Mouse (Mus musculus): Measurements from ENCODE around the gene Tbx21.

The Tbx21 gene

DNA sequence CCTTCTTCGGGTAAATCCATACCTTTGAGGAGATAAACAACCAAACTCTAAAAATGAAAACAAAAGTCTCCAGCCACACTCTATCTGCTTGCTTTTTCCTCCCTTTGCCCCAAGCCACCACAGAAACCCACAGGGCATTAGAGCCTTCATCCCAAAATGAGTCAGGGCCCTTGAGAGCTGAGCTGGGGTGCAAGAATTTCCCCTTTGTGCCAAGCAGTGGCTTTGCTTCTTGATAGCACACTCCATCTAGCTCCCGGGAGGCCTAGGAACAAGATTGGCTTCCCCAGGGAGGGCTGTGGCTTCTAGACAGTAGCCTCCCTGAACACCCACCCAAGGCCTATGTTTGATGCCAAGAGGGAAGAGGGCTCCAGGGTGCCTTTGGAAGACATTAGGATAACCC is 16.6 kb upstream of the Tbx21 start:
- DNase-seq (ENCODE audit: low spot score), result no peak

DNA sequence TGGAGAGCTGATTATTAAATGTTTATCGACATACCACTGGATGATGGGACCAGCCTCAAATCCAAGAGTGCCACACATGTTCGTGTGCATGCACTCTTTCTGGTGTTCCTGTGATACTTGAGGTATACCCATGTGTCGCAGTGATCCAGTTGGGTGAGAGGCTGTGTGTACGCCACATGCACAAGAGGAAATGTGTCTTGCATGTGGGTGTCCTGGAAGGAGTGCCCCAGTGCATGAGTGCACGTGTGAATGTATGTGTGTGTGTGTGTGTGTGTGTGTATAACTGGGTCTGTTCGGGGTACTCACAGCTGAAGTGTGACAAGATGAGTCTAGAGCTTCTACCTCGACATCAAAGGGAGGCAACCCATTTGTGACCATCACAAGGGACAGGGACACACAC is 15.2 kb upstream of the Tbx21 start:
- no peak for DNase-seq (ENCODE audit: low spot score)

DNA sequence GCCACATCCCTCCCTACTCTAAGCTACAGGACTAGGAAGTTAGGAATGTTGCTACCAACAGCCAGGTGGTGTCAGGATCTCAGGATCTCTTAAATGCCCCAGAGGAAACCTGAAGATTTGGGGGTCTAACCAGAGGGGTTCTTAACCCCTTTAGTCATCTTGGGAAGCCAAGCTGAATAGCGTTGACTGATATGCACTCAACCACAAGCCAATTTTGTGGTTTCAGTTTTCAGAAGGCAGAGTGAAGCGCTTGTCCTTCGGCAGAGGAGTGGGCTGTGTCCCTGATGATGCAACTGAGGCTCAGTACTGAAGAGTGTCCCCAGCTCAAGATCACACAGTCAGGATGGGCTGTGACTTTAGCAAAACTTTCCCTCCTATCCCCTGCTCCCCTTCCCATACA is 13.8 kb upstream of the Tbx21 start:
- DNase-seq (ENCODE audit: low spot score), result no peak

DNA sequence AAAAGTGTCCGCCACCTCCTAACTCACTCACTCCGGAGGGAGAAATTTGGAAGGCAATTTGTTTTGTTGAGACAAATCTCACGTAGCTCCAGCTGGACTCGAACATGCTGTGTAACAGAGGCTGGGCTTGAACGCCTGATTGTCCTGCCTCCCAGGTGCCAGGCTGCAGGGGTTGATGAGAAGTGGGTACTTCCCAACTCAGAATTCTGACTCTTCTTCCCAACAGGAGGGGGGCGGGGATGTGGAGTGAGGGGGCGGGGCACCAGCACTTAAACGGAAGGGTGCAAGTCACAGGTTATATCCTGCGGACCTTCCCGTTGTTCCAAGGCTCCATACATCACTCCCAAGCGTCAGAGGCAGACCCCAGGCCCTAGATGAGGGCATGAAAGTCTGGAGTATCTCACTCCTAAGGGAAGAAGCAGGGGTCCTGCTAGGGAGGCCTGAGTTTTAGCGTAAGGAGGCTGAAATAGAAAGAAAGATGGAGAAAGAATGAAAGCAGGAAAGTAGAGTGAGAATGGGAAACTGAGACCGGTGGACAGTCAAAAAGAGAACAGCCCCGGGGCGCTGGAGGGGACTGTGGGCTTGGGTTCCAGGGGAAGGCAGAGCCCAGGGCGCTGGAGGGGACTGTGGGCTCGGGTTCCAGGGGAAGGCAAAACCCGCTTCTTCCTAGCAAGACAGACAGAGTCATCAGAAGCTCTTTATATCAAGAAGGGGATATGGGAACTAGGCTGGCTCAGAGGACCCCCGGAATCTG is 12.5 kb upstream of the Tbx21 start:
- DNase-seq (ENCODE audit: low spot score), result no peak

DNA sequence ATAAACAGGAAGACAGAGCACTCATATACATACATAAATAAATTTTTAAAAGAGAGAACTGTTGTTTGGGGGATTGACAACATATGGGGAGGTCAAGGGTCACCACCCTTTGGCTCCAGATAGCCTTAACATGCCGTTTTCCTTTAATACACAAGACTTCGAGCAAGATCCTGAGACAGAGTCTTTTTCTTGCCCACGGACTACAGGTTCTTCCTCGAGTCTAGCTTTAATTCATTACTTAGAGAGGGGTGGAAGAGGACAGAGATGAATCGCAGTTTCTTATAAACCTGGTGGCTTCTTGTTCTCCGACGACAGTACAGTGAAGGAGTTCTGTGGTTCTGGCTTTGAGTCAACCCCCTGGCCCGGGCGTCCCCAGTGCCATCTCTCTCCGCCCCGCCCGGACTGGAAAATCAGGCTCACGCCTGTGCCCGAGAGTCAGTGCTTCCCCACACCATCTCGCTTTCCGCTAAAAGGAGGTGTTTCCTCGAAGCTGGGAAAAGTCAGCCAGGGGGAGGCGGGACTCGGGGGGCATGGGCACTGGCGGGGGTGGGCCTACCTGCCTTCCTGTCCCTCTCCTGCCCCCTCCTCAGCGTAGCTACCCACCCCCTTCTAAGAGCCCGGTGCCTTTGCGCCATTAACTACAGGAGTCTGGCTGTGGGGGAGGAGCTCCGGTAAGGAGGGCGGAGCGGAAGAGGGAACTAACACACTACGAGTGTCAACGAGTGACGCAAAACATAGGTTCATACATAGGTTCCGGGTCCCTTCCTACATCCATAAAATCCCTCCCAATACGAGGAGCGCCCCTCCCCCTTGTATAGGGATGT is 11.7 kb upstream of the Tbx21 start:
- DNase-seq (ENCODE audit: low spot score), result peak; percentile 53

DNA sequence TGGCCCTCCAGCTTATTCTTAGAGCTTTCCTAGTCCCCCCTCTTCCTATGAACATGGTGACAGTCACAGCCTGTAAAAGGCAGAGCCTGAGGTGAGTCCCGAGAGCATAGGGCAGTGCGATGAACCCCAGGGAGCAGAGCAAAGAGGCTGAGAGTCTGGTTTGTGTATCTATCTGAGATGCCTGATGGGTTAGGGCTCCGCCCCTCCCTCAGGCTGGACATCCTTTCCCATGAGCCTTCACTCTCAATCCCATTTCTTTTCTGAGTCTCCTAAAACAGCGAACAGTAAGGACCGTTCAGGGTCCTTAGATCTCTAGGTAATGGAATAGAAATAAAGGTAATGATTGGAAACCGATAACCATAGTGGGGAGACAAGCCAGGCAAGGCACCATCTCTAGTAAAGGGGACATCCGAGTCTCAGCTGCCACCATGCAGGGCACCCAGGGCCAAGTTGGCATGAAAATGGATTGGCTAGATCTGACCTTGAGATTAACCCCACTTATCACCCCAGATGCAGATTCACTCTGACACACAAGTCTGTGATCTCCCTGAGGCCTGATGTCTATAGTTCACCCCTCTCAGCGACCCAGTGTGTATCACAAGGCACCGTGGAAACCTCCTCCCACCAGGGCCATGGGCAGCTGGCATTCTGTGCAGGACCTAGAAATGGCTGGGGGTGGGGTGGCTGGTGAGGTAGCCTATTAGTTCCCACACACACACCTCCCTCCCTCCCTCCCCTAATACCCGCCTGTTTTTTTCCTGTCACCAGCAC is 9.3 kb upstream of the Tbx21 start:
- no peak for DNase-seq (ENCODE audit: low spot score)

DNA sequence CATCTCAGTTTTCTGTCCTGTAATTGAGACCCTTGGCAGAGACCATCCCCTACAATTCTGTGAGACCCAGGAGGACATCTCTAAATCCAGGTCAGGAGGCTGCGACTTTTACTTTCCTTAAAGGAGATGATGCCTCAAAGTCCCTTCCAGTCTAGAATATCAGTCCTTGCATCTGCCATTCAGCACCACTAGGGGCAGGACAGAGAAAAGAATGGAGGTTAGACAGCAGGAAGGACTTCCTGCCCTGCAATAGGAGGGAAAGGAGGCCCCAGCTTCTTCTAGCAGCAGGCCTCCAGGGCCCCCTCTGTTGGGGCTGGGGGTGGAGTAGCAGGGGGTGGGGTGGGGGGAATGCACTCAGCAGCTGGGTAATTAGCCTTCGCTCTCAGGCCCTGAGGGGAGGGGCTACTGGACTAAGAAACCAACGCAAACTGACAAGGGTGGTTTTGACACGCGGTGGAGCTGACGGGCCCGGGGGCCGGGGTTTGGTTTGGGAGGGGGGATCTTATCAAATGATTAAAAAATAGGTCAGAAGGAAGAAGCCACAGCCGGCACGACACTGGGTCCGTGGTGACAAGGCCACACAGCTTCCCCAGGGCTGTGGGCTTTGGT is 8.3 kb upstream of the Tbx21 start:
- no peak for DNase-seq (ENCODE audit: low spot score)

DNA sequence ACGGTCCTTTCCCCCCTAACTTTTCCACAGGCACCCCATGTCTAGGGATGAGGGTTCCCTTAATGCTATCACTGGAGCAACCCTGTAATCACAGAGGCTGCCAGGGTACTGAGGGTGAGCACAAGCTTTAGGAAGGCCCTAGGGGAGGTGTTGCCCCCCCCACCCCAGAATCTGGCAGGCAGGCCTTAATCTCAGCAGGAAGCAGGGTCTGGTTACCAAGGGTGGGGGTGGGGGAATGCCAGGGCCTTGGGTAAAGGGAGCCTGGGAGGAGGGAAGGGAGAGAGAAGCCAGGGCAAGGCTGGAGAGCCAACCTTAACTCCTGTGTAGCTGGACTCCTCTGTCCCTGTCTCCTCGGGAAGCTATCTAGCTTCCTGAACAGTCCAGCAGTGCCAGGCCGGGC is 5.5 kb upstream of the Tbx21 start:
- no peak for DNase-seq (ENCODE audit: low spot score)

DNA sequence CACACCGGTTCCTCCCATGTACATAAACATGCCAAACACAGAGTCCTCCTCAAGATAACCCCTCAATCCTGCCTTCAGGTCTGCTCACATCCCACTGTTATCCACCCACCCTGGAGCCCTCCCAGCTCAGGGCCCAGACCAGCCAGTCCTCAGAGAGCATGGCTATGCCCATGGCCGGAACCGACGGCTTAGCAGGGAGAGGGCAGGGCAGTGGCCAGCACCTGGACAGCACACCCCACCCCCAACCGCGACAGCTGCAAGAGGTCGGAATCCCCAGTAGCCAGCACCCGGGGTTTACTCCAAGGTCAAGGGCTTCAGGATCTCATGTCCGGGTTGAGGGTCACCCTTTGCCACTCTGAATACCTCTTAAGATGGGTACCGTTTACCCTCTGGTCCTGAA is 5.1 kb upstream of the Tbx21 start:
- DNase-seq (ENCODE audit: low spot score), result no peak

DNA sequence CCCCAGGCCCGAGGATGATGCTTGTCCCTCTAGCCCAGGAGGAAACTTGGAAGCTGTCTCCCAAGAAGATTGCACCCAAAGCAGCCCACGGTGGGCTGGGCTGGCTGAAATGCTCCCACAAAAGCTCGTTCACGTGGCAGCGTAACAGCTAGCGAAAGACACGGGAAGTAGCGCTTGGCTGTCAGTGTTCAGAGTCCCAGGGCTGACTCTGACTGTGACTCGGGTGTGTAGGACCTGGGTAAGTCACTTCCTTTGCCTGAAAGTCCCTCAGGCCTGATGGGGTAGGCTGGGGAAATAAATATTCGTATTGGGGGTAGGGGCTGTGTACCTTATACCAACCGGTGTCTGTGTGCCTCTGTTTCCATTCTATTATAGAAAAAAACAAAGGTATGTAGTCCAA is 666 bp upstream of the Tbx21 start:
- no peak for DNase-seq (ENCODE audit: low spot score)

DNA sequence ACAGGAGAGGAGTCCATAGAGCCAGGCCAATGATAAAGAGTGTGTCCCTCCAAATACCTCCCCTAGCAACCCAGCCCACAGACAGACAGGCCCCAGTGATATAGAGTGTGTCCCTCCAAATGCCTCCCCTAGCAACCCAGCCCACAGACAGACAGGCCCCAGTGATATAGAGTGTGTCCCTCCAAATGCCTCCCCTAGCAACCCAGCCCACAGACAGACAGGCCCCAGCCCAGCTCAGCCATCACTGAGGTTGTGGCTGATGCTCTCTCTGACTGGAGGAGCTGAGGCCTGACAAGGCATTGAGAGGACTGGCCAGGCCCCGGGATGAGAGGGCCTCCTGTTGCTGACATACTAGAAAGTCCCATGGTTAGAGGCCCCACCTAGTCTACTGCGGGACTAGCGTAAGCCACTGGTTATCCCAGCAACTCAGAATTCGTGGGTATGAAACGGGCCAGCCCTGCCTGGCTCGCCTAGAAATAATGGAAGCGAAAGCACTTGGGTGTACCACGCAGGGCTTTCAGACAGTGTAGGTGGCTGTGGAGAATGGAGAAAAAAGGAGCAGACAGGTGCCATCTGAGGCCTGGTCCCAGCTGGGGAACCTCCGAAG is 2.5 kb downstream of the Tbx21 start:
- no peak for DNase-seq (ENCODE audit: low spot score)

DNA sequence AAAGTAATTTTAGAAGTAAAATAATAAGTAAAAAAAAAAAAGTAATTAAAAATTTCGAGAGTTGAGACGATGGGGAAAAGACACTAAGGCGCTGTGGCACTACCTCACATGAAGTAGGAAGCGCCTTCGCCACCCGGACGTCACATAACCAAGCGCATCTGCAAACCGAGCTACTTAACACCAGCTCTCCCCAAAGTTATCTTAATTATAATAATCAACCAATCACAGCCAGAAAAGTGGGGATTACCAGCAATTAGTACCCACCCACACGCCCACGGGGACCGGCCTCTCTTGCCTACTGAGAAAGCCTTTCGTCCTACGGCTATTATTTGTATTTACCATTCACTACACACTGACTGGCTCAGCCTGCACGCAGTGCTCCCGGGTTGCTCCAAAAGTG is 6.2 kb downstream of the Tbx21 start:
- no peak for DNase-seq (ENCODE audit: low spot score)

DNA sequence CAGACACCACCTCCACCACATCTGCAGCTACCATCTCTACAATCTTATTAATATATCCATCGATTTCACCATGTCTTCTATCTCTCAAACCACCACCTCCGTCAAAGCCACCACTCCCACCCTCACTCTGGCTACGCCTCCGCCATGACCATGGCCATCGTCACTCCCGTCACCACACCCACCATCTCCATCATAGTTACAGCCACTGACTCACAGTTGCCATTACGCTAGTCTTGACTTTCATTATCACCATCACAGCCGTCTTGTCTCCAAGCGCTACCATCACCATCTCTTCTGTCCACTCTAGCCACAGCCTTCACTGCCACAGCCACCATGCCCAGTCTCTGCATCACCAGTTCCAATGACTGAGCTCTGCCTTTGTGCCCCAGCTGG is 11.0 kb downstream of the Tbx21 start:
- DNase-seq (ENCODE audit: low spot score), result no peak

DNA sequence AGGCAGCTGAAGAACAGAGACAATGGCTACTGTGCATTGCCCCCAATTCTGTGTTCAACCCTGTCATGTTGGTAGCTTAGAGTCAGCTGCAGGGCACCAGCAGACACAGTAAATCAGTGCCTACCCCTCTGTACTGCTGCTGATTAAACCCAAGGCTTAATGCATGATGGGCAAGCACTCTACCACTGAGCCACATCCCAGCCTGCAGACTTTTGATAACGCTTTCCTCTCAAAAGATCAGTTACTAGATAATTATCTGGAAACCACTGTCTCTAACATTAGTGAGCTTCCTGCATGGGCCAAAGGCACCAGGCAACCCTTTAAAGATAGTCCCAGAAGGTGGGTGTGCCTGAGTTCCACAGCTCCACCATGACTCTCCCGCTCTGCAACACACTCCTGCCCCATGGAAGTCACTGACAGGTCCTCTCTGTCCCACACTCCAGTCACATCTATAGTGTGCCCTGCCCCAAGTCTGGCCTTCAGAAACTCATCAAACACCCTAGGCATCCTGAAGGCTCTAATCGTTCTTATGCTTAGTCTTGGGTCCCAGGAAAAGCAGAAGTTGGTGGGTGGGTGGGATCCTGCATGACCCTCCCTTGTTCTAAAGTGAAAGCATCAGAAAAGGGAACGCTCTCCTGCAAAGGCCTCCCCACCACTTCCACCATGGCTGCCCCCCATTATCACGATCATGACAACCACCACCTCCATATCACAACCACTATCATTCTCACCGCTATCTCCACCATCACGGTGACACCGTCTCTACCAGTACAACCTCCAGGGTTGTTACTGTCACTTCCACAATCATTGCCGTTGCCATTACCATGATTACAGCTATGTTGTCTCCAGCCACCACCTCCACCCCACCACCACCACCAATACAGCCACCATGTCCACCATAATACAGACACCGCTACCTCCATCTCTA is 11.7 kb downstream of the Tbx21 start:
- DNase-seq (ENCODE audit: low spot score), result no peak

DNA sequence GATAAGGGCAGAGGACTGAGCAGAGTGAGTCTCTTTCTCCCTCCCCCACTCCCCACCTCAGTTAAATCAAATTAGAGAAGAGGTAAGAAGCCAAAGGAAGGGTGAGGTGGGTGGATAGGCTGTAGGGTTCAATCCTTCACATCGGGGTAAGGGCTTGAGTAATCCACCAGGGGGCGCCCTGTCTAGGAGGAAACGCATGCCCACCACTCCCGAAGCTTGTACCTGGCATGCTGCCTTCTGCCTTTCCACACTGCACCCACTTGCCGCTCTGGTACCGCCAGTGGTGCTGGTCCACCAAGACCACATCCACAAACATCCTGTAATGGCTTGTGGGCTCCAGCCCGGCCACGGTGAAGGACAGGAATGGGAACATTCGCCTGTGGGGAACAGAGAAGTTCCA is 13.4 kb downstream of the Tbx21 start:
- DNase-seq (ENCODE audit: low spot score), result peak; percentile 25

DNA sequence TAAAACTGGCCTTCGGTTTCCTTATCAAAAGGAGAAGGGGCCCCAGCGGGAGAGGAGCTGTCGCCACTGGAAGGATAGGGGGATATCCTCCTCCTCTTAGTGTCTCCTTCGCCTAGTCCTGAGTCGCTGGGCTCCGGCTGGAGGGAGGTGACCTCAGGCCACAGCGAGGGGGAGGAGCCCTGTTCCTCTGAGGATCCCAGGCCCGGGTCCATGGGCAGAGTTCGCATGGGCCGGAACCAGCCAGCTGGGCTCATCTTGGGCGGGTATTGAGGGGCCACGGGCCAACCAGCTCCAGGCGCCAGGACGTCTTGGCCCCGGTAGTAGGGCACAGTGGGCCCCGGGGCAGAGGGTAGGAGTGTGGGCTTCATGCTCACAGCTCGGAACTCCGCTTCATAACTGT is 16.3 kb downstream of the Tbx21 start:
- DNase-seq (ENCODE audit: low spot score), result no peak

DNA sequence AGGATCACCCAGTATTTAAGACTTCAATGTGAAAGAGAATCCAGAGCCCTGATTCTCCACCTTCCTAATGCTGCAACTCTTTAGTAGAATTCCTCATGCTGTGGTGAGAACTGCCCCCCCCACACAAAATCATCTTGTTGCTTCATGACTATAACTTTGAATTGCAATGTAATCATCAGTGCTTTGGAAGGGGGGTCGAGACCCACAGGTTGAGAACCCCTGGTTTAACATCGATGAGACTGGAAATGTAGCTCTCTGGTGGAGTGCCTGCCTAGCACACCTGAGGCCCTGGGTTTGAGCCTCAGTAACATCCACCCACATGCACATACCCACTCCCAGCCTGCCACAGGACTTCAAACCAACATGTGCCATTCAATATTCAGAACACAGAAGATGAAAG is 20.5 kb downstream of the Tbx21 start:
- no peak for DNase-seq (ENCODE audit: low spot score)

DNA sequence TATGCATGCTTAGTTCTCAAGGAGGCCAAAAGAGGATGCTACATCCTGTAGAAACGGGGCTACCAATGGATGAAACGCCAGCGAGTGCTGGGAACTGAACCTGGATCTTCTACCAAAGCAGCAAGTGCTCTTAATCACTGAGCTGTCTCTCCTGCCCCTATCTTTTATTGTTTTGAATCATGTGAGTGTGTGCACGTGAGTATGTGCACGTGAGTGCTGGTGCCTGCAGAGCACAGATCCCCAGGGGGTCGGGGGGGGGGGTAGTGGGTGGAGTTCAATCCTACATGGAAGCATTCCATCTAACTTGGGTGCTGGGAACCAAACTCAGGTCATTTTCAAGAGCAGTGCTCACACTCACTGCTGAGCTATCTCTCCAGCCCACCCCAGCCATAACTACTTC is 28.8 kb downstream of the Tbx21 start:
- no peak for DNase-seq (ENCODE audit: low spot score)

DNA sequence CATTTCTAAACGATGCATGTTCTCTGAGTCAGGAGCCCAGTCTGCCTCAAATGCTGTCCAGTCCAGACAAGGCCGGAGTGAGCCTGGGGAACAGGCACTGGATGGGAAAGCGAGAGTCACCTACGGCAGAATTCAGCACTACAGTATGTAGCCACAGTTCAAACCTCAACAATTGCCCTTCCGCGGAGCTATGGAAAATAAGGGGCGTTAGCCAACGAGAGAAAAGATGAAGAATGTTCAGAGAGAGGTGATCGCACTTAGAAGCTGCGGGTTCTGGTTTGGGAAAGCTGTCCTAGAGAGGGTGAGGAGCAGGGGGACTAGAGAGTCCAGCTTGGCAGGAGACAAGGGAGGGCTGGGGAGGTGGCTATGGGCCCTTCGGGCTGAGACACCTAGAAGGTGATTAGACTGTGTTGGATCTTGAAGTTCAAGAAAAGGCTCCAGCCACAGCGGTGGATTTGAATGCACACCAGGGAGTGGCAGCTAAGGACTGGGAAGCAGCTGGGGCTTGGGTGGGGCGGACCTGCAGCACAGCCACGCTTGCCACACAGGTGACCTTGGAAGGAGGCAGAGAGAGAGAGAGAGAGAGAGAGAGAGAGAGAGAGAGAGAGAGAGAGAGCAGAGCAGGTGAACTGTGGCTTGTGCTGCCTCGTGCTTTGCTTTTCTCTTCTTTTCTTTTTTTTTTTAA is 30.2 kb downstream of the Tbx21 start:
- DNase-seq (ENCODE audit: low spot score), result no peak

DNA sequence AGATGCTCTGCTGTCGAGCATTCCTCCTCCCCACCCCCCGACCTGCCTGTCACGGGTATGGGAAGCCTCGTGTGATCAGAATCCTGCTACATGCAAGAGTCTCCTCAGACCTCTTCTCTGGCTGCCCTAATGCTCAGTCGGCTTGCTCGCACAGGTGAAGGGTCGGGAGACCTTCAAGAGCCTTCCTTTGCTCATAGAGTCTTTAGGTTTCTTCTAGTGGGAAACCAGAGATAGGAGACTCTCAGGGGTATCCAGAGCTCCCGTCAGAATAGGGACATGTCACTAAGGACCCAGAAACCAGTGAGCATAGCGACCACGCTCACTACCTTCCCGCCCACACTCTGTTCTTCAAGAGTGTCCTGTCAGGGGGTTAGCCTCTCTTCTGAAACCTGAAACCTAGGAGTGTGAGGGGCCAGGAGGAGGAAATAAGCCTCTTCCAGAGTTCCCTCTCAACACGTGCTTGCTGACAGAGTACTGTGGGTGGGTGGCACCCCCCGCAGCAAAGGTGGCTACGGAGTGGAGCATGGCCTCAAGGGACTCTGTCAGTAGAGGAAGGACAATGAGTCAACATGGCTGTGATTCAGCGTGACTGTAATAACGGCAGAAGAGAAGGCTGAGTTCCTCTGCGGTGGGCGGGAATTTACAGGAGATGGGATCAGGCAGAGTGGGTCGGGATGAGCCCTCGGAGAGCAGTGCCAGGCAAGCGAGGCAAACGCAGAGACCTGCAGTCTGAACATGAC is 31.6 kb downstream of the Tbx21 start:
- DNase-seq (ENCODE audit: low spot score), result no peak

Data from yolk sac, embryonic 10.5 days (tissue).